Mouse (Mus musculus): ENCODE measurements around the gene Rab35. TPM values are rescaled to one million over a fixed set of nuclear protein-coding genes. Genes with fewer than 3 reads are reported as not detected.

Rab35 gene
- polyA plus RNA-seq, 1 experiment from 2014 or later: 18.0 TPM

DNA sequence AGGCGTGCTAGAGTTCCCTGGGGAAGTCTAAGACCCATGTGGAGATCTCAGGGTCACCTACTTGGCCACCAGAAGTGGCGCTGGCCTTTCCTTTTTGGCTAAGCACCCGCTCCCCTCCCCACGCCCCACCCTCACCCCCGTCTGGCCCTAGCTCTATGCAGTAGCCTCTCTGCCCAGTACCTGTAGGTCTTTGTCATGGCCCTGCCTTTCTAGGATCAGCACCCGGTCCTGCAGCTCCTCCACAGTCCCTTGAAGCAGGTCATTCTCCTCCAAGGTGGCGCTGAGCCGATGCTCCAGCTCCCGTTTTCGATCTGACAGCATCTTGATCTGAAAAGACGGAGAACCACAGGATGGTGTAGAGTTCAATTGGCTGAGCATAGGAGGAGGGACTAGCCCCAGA lies 38.3 kb downstream of the Rab35 start:
- no peaks in the 10 kb centered on the region for H3K36me3 ChIP-seq (ENCODE audit: control insufficient read depth, insufficient read depth)
- no peak for ATAC-seq
- no peak overlapping the region for H3K4me3 ChIP-seq (replicated peaks; ENCODE audit: low read length)
- no peaks in the 10 kb centered on the region for H3K9me3 ChIP-seq (ENCODE audit: control insufficient read depth, low read length)
- H3K9ac ChIP-seq (replicated peaks; ENCODE audit: low read depth, low read length): no peak overlapping the region
- no peak overlapping the region for H3K4me2 ChIP-seq (ENCODE audit: low read length)
- WGBS: 90% methylated on average over 11 of the region's 11 CpGs
- H3K27me3 ChIP-seq (replicated peaks; ENCODE audit: control insufficient read depth, insufficient read depth, low read length): no peaks in the 10 kb centered on the region
- H3K4me1 ChIP-seq (replicated peaks; ENCODE audit: control insufficient read depth, insufficient read depth, low read length): peaks cover 3% of the 10 kb centered on the region; the same call in 1 of the 2 replicates
- H3K27ac ChIP-seq (ENCODE audit: low read length): no peak overlapping the region

DNA sequence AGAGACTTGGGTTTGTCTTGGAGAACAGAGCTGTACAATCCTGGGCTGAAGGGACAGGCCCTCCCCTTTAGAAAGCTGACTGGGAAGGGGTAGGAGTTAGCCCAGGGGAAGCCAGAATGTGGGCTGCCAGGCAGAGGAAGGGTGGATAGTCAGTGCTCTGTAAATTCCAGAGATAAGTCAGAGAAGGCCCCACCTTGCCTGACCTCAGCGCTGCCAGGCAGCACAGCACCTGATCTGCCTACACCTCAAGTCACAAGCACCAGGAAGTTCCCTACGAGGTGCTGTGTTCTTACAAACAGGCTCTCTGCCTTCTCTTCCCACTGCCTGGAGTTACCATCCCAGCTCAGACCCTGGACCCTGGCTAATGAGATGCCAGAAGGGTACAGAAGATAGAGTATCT lies 38.7 kb downstream of the Rab35 start:
- Histone ChIP-seq H3K4me1 (replicated peaks; ENCODE audit: control insufficient read depth, insufficient read depth, low read length) (peaks cover 3% of the 10 kb centered on the region; the same call in 1 of the 2 replicates), H3K9me3 (ENCODE audit: control insufficient read depth, low read length) (no peaks in the 10 kb centered on the region), H3K9ac (replicated peaks; ENCODE audit: low read depth, low read length) (no peak overlapping the region), H3K4me2 (ENCODE audit: low read length) (no peak overlapping the region), H3K27ac (ENCODE audit: low read length) (no peak overlapping the region), H3K27me3 (replicated peaks; ENCODE audit: control insufficient read depth, insufficient read depth, low read length) (no peaks in the 10 kb centered on the region), H3K4me3 (replicated peaks; ENCODE audit: low read length) (no peak overlapping the region), H3K36me3 (ENCODE audit: control insufficient read depth, insufficient read depth) (no peaks in the 10 kb centered on the region)
- no peak for ATAC-seq
- WGBS: 77% methylated on average over 2 of the region's 2 CpGs

DNA sequence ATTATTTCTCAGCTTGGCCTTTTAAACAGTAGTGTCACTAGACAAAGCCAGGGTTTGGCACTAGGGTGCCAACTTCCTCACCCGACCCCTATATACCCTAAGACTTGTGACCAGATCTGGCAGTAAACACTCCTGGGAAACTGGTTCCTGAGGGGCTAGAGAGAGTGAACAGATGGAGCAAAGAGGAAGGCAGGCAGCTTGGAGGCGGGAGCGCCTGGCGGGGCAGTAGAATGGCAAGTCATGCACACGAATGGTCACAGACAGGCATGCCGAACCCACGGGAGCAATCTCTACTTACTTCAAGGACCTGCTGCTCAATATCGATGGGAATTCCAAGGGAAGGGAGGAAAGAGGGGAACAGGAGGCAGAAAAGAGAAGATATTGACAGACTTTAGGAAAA lies 40.1 kb downstream of the Rab35 start:
- Histone ChIP-seq H3K9ac (replicated peaks; ENCODE audit: low read depth, low read length) (no peak overlapping the region), H3K27me3 (replicated peaks; ENCODE audit: control insufficient read depth, insufficient read depth, low read length) (no peaks in the 10 kb centered on the region), H3K9me3 (ENCODE audit: control insufficient read depth, low read length) (no peaks in the 10 kb centered on the region), H3K36me3 (ENCODE audit: control insufficient read depth, insufficient read depth) (no peaks in the 10 kb centered on the region), H3K4me2 (ENCODE audit: low read length) (no peak overlapping the region), H3K4me3 (replicated peaks; ENCODE audit: low read length) (no peak overlapping the region), H3K4me1 (replicated peaks; ENCODE audit: control insufficient read depth, insufficient read depth, low read length) (no peaks in the 10 kb centered on the region), H3K27ac (ENCODE audit: low read length) (no peak overlapping the region)
- 64% methylated on average over 8 of the region's 8 CpGs for WGBS
- no peak for ATAC-seq

DNA sequence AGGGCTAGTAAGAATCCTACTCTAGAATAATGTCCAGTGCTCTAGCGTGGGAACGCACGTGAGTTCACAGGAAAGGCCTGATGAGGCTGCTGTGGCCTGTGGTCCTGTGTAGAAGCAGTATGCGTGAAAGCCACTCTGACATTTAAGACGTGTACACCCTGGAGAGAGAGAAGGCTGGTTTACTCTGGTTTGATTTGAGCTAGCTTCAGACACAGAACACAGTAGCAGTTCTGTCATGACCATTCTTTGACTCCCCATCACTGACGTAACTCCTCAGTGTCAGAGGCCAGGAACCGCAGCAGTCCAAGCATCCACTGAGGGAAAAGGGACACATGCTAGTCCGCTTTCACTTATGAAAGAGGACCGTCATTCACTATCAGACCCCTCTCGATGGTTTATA lies 53.4 kb downstream of the Rab35 start:
- Histone ChIP-seq H3K9ac (replicated peaks; ENCODE audit: low read depth, low read length) (no peak overlapping the region), H3K27me3 (replicated peaks; ENCODE audit: control insufficient read depth, insufficient read depth, low read length) (no peaks in the 10 kb centered on the region), H3K27ac (ENCODE audit: low read length) (no peak overlapping the region), H3K4me1 (replicated peaks; ENCODE audit: control insufficient read depth, insufficient read depth, low read length) (no peaks in the 10 kb centered on the region), H3K9me3 (ENCODE audit: control insufficient read depth, low read length) (no peaks in the 10 kb centered on the region), H3K4me3 (replicated peaks; ENCODE audit: low read length) (no peak overlapping the region), H3K4me2 (ENCODE audit: low read length) (no peak overlapping the region), H3K36me3 (ENCODE audit: control insufficient read depth, insufficient read depth) (no peaks in the 10 kb centered on the region)
- WGBS: 89% methylated on average over 10 of the region's 10 CpGs
- no peak for ATAC-seq

DNA sequence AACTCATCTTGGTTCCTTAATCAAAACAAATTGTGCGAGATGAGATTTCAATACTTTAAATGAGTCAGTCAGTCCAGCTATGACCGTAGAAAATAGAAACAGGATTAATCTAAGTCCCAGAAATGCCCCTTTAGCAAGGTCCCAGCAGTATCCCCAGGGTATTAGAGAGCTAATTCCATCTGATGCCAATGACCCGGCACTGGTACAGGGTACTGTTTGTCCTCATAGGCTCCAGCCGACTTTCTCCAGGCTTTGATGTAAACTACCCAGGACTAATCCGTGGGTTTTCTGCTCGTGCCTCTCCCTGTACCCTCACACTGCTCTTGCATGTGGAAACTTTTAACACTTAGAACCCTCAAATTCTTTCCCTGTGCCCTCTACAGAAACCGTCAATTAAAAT lies 55.0 kb downstream of the Rab35 start:
- H3K27me3 ChIP-seq (replicated peaks; ENCODE audit: control insufficient read depth, insufficient read depth, low read length): no peaks in the 10 kb centered on the region
- no peak overlapping the region for H3K4me3 ChIP-seq (replicated peaks; ENCODE audit: low read length)
- H3K36me3 ChIP-seq (ENCODE audit: control insufficient read depth, insufficient read depth): no peaks in the 10 kb centered on the region
- no peaks in the 10 kb centered on the region for H3K4me1 ChIP-seq (replicated peaks; ENCODE audit: control insufficient read depth, insufficient read depth, low read length)
- no peak overlapping the region for H3K4me2 ChIP-seq (ENCODE audit: low read length)
- no peak for ATAC-seq
- no peaks in the 10 kb centered on the region for H3K9me3 ChIP-seq (ENCODE audit: control insufficient read depth, low read length)
- 51% methylated on average over 7 of the region's 7 CpGs for WGBS
- no peak overlapping the region for H3K9ac ChIP-seq (replicated peaks; ENCODE audit: low read depth, low read length)
- no peak overlapping the region for H3K27ac ChIP-seq (ENCODE audit: low read length)

DNA sequence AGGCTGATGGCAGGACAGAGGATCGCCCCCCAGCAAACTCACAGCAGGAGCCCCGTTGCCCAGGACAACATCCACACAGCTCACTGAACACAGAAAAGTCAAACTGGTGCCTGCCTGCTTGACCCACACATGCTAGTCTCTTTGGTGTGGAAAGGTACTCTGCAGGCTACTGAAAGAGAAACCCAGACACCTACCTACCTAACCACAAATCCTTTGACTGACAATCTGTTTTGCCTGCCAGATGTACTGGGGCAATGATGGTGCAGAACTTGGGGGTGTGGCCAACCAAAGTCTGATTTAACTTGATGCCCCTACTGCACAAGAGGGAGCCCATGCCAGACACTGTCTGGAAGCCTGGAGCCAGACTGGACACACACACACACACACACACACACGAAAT lies 61.6 kb downstream of the Rab35 start:
- 58% methylated on average over 3 of the region's 3 CpGs for WGBS
- Histone ChIP-seq H3K36me3 (ENCODE audit: control insufficient read depth, insufficient read depth) (no peaks in the 10 kb centered on the region), H3K9ac (replicated peaks; ENCODE audit: low read depth, low read length) (no peak overlapping the region), H3K9me3 (ENCODE audit: control insufficient read depth, low read length) (no peaks in the 10 kb centered on the region), H3K4me2 (ENCODE audit: low read length) (no peak overlapping the region), H3K27me3 (replicated peaks; ENCODE audit: control insufficient read depth, insufficient read depth, low read length) (no peaks in the 10 kb centered on the region), H3K4me1 (replicated peaks; ENCODE audit: control insufficient read depth, insufficient read depth, low read length) (no peaks in the 10 kb centered on the region; the same call in 1 of the 2 replicates), H3K27ac (ENCODE audit: low read length) (no peak overlapping the region), H3K4me3 (replicated peaks; ENCODE audit: low read length) (no peak overlapping the region)
- no peak for ATAC-seq

DNA sequence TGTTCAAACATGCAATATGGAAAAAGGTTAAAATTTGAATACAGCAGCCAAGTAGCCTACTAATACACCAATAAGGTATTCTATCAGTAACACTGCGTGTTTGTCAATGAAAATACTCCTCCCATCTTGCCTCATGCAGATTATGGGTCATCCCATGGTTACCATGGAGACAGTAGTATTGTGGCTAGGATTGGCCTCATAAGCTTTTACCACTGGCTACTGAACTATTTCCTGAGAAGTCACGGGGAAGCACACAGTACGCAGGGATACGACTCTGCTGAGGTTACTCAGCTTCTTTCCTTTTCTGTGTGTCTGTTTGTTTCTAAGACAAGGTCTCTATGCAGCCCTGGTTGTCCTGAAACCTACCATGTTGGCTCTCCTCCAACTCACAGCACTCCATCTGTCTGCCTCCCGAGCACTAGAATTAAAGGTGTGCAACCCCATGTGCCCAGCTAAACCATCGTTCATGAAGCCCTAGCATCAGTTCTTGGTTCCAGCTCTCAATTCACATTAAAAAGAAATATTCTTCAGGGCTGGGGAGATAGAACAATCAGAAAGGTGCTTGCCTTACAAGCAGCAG lies 63.6 kb downstream of the Rab35 start:
- Histone ChIP-seq H3K27me3 (replicated peaks; ENCODE audit: control insufficient read depth, insufficient read depth, low read length) (no peaks in the 10 kb centered on the region), H3K27ac (ENCODE audit: low read length) (no peak overlapping the region), H3K4me1 (replicated peaks; ENCODE audit: control insufficient read depth, insufficient read depth, low read length) (no peaks in the 10 kb centered on the region; the same call in 1 of the 2 replicates), H3K9ac (replicated peaks; ENCODE audit: low read depth, low read length) (no peak overlapping the region), H3K36me3 (ENCODE audit: control insufficient read depth, insufficient read depth) (no peaks in the 10 kb centered on the region), H3K4me3 (replicated peaks; ENCODE audit: low read length) (no peak overlapping the region), H3K9me3 (ENCODE audit: control insufficient read depth, low read length) (no peaks in the 10 kb centered on the region), H3K4me2 (ENCODE audit: low read length) (no peak overlapping the region)
- WGBS: 54% methylated on average over 6 of the region's 6 CpGs
- ATAC-seq: no peak

DNA sequence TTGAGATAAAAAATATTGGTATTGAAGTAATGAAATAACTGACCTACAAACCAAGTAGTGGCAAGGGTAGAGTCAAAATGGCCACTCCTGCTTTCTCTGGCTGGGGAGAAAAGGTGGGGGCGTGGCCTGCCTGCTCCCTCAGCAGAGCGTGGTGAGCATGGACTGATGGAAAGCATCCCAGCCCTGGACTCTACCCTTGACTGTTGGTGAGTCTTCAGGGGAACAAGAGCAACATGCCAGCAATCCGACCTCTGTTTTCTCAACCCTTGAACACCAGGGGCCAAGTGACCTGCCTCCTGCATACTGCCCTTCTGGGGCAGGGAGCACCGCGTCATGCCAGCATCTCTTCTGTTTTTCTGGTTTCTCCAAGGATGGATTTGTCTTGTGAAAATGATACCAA lies 65.1 kb downstream of the Rab35 start:
- Histone ChIP-seq H3K36me3 (ENCODE audit: control insufficient read depth, insufficient read depth) (no peaks in the 10 kb centered on the region), H3K4me1 (replicated peaks; ENCODE audit: control insufficient read depth, insufficient read depth, low read length) (no peaks in the 10 kb centered on the region; the same call in 1 of the 2 replicates), H3K4me3 (replicated peaks; ENCODE audit: low read length) (no peak overlapping the region), H3K4me2 (ENCODE audit: low read length) (no peak overlapping the region), H3K9ac (replicated peaks; ENCODE audit: low read depth, low read length) (no peak overlapping the region), H3K27ac (ENCODE audit: low read length) (no peak overlapping the region), H3K9me3 (ENCODE audit: control insufficient read depth, low read length) (no peaks in the 10 kb centered on the region), H3K27me3 (replicated peaks; ENCODE audit: control insufficient read depth, insufficient read depth, low read length) (no peaks in the 10 kb centered on the region)
- no peak for ATAC-seq
- WGBS: 84% methylated on average over 5 of the region's 5 CpGs
